Mouse (Mus musculus): ENCODE measurements around the gene Ttc9. TPM values are rescaled to one million over a fixed set of nuclear protein-coding genes. Genes with fewer than 3 reads are reported as not detected.

The Ttc9 gene
- total RNA-seq, 2 experiments from 2014 or later, result 3.6 to 6.8 TPM

Other genes starting within 250 kb of the Ttc9 start
- 1 to 10 TPM in 1 of 2 experiments, under 1 TPM in 1; 0.96 to 2.5 TPM for gene Adam4, start 209.3 kb upstream of the Ttc9 start, total RNA-seq (2021)
- 100 to 1,000 TPM; 101 to 111 TPM for gene Cox16, start 146.1 kb upstream of the Ttc9 start, total RNA-seq (2021)
- 10 to 100 TPM; 33.6 to 36.8 TPM for gene Gm20498, start 98.3 kb upstream of the Ttc9 start, total RNA-seq (2021)
- gene Synj2bp, start 98.3 kb upstream of the Ttc9 start, total RNA-seq (2021), result 10 to 100 TPM; 32.7 to 33.4 TPM
- not detected for gene Adam21, start 62.8 kb upstream of the Ttc9 start, total RNA-seq (2021)
- gene Med6, start 36.2 kb upstream of the Ttc9 start, total RNA-seq (2021), result 10 to 100 TPM; 25.0 to 25.9 TPM
- gene Map3k9, start 149.9 kb downstream of the Ttc9 start, total RNA-seq (2021), result 1 to 10 TPM; 1.1 to 2.0 TPM
- 10 to 100 TPM; 46.5 to 52.0 TPM for gene Pcnx, start 228.8 kb downstream of the Ttc9 start, total RNA-seq (2021)